Mouse (Mus musculus): Measurements from ENCODE around the gene Nat8f2.
"Not testable (repeated sequence)": the region's sequence is repeated elsewhere in the genome, so short reads cannot be mapped to it uniquely, and the experiment has no call there.

DNA sequence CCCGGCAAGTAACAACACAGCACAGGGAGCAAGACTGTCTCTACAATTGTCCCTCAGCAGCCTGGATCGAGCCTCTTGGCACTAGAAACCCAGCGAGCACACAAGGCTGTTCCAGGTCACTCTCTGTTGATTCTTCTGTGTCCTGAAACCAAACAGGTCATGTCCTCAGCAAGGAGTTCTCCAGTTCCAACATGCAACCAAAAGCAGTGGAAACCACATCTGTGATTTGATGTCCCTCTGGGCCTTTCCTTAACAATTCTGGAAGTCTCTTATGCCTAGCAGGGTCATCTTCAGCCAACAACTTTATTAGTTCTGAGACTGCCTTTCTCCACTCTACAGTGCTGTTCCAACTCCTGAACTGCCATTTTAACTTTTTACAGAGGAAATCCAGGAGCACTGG is 2.8 kb downstream of the Nat8f2 start:
- not testable (repeated sequence) for TF ChIP-seq CTCF (IDR thresholded peaks at IDR 0.05; ENCODE audit: control insufficient read depth, insufficient read depth, low read length); POLR2A (IDR thresholded peaks at IDR 0.05; ENCODE audit: borderline replicate concordance, control insufficient read depth, low read depth, low read length)
